In the genomic region with DNA sequence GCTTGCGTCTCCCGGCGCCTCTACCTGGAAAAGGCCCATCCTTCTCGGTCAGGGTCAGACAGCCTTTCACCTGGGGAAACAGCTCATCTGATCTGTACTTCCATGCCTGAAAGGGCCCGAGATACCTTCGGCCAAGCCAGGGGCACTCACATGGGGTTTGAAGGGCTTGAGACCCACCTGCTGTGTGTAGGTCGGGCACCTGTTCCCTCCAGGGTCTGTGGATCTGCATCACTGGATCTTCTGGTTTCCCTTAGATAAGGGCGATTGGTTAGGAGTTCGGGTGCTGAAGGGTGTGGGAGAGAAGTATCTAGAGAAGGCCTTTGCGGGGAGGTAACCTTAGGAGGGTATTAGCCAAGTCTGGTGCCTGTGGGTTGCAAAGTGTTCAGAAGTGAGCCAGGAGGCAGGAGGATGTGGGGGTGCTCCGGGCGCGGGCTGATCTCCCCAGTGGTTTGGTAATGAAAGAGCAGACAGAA, we compare ENCODE assay signal across 8 mouse cellular contexts. TPM values are rescaled to one million over a fixed set of nuclear protein-coding genes. Genes with fewer than 3 reads are reported as not detected.
DNase-seq lines count a peak whose midpoint lies in the region; ATAC-seq lines count a peak whose summit lies in the region.

No protein-coding gene starts in this region.

- H3K36me3 ChIP-seq in embryonic facial prominence, embryonic 12.5 days: no peaks in the 10 kb centered on the region
- no peaks in the 10 kb centered on the region for H3K36me3 ChIP-seq in liver, embryonic 11.5 days (ENCODE audit: control insufficient read depth, insufficient read depth, low read length)

- under 1% methylated on average over 13 of the region's 13 CpGs for WGBS in embryonic facial prominence, embryonic 12.5 days
- WGBS in liver, embryonic 11.5 days: under 1% methylated on average over 13 of the region's 13 CpGs

- peak overlapping the region; percentile 62 for H3K4me3 ChIP-seq in embryonic facial prominence, embryonic 12.5 days
- peak overlapping the region; percentile 66 for H3K4me3 ChIP-seq in liver, embryonic 11.5 days (ENCODE audit: low read depth, low read length)

- peak; percentile 59 for ATAC-seq in embryonic facial prominence, embryonic 12.5 days (ENCODE audit: insufficient number of reproducible peaks, insufficient read depth, low FRiP score, low TSS enrichment)
- peak; percentile 73 to 87 for ATAC-seq in hematopoietic stem cell, adult 5-6 weeks (replicated peaks in 1 of 2; ENCODE audit: insufficient read depth in 1 of 2, low FRiP score in 2 of 2, low TSS enrichment in 1 of 2, low read depth in 1 of 2, poor library complexity in 2 of 2, severe bottlenecking in 2 of 2)
- peak; percentile 29 for ATAC-seq in liver, embryonic 11.5 days (replicated peaks; ENCODE audit: low FRiP score)

- 0 out of 2 replicates have a peak, but pooled peaks cover 8% of the 10 kb centered on the region for H3K4me1 ChIP-seq in embryonic facial prominence, embryonic 12.5 days
- peaks cover 5% of the 10 kb centered on the region; the same call in 1 of the 2 replicates for H3K4me1 ChIP-seq in liver, embryonic 11.5 days (replicated peaks; ENCODE audit: control insufficient read depth, insufficient read depth, low read length)

- H3K27me3 ChIP-seq in embryonic facial prominence, embryonic 12.5 days: no peaks in the 10 kb centered on the region
- peaks cover 44% of the 10 kb centered on the region for H3K27me3 ChIP-seq in liver, embryonic 11.5 days (replicated peaks; ENCODE audit: control insufficient read depth, insufficient read depth, low read length)

- H3K4me2 ChIP-seq in embryonic facial prominence, embryonic 12.5 days (replicated peaks): peak overlapping the region; percentile 67
- H3K4me2 ChIP-seq in liver, embryonic 11.5 days: peak overlapping the region; percentile 80

- no peaks in the 10 kb centered on the region for H3K9me3 ChIP-seq in embryonic facial prominence, embryonic 12.5 days
- no peaks in the 10 kb centered on the region for H3K9me3 ChIP-seq in liver, embryonic 11.5 days (ENCODE audit: control insufficient read depth, low read length)

- peak overlapping the region; percentile 74 for H3K9ac ChIP-seq in embryonic facial prominence, embryonic 12.5 days
- peak overlapping the region; percentile 48 for H3K9ac ChIP-seq in liver, embryonic 11.5 days (ENCODE audit: low read depth, low read length)

- DNase-seq in kidney, adult 9 months: peak; percentile 15
- no peak for DNase-seq in kidney, adult 11 months
- peak; percentile 24 for DNase-seq in T-cell, adult 2 months (ENCODE audit: low spot score)
- DNase-seq in liver, embryonic 11.5 days (ENCODE audit: low spot score): peak; percentile 59
- peak; percentile 46 for DNase-seq in naive thymus-derived CD4-positive, alpha-beta T cell, adult 2 months (ENCODE audit: low read depth)
- DNase-seq in natural killer cell, adult 2 months (ENCODE audit: low spot score in 2 of 2): no peak

- peak overlapping the region; percentile 82 for H3K27ac ChIP-seq in embryonic facial prominence, embryonic 12.5 days
- peak overlapping the region; percentile 64 for H3K27ac ChIP-seq in liver, embryonic 11.5 days (ENCODE audit: low read depth, low read length)

RNA-seq across cellular contexts. Expression of a gene that starts 0.6 kb away (rescaled TPM):
- polyA plus RNA-seq in embryonic facial prominence, embryonic 12.5 days (2016; fragmentation: Nextera tagmentation; extraction: Ambion mirVana): 30.5 and 32.2 TPM in 2 replicates
- 29.8 and 37.3 TPM in 2 replicates for total RNA-seq in hematopoietic stem cell, adult 5-6 weeks (2017)
- 9.6 and 10.2 TPM in 2 replicates for polyA plus RNA-seq in liver, embryonic 11.5 days (2014; fragmentation: Nextera tagmentation; extraction: Ambion mirVana)

RNA-seq across cellular contexts. Expression of a gene that starts 29.6 kb away (rescaled TPM):
- 14.3 and 16.5 TPM in 2 replicates for polyA plus RNA-seq in embryonic facial prominence, embryonic 12.5 days (2016; fragmentation: Nextera tagmentation; extraction: Ambion mirVana)
- total RNA-seq in hematopoietic stem cell, adult 5-6 weeks (2017): 4.7 and 5.4 TPM in 2 replicates
- polyA plus RNA-seq in liver, embryonic 11.5 days (2014; fragmentation: Nextera tagmentation; extraction: Ambion mirVana): 7.0 and 7.4 TPM in 2 replicates

RNA-seq across cellular contexts. Expression of a gene that starts 57.4 kb away (rescaled TPM):
- 2.8 and 3.1 TPM in 2 replicates for polyA plus RNA-seq in embryonic facial prominence, embryonic 12.5 days (2016; fragmentation: Nextera tagmentation; extraction: Ambion mirVana)
- not detected in 2 replicates for total RNA-seq in hematopoietic stem cell, adult 5-6 weeks (2017)
- polyA plus RNA-seq in liver, embryonic 11.5 days (2014; fragmentation: Nextera tagmentation; extraction: Ambion mirVana): 5.3 and 6.5 TPM in 2 replicates

Comparison
In these comparisons a context has a peak if more than half of its experiments do, and no peak if none do; other contexts are left out.
1. DNase-seq: peak in kidney, adult 9 months (single experiment), T-cell, adult 2 months (single experiment), liver, embryonic 11.5 days (single experiment) and naive thymus-derived CD4-positive, alpha-beta T cell, adult 2 months (single experiment); none in kidney, adult 11 months (single experiment) and natural killer cell, adult 2 months (0 of 2).
2. ATAC-seq: peak in every context shown above with its lines; median percentile 80 in hematopoietic stem cell, adult 5-6 weeks; 59 in embryonic facial prominence, embryonic 12.5 days; 29 in liver, embryonic 11.5 days.